Mouse (Mus musculus) midbrain, embryonic 16.5 days (tissue): ENCODE results near the gene Daam2. TPM values are rescaled to one million over a fixed set of nuclear protein-coding genes. Genes with fewer than 3 reads are reported as not detected.

Source experiments
- polyA plus RNA-seq: library from polyadenylated mRNA; unstranded; fragments of >200 nt; fragmentation: Nextera tagmentation; extraction: Ambion mirVana; gene quantifications from 2 replicates; pipeline ENCODE4 v1.2.1, GENCODE M21; 2015

Daam2 gene
- polyA plus RNA-seq, 1 experiment from 2014 or later: 1.8 TPM

Other genes with a start within 250 kb of the Daam2 start
- 5.1 and 5.8 TPM in 2 replicates for gene Mocs1, start 136.0 kb downstream of the Daam2 start, polyA plus RNA-seq
- 2.2 and 2.5 TPM in 2 replicates for gene Kif6, start 50.8 kb upstream of the Daam2 start, polyA plus RNA-seq